Mouse (Mus musculus) layer of hippocampus, adult 9-10 months (tissue): Measurements from ENCODE around the gene Acsl5.

Source experiments
- DNase-seq: peaks from one replicate; pipeline ENCODE4 v3.0.0; 2022; ENCODE audit warnings: low spot score

The Acsl5 gene

DNA sequence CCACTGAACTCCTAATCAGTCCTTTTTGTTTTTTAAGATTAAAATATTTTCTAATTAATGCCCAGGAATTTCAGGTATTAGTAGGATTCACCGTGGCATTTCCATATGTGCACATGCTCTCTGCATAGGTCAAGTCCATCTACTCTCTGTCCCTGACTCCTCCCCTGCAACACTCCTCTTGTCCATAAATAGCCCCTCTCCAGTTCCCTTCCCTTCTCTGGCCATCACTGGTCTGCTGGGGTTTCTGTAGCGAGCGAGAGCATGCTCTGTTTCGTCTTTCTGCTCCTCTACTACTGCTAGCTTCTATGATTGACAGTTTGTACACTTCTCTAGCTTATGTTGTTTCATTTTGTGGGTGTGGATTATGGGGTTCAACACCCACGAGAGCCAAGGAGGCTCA, 80.0 kb downstream of the Acsl5 start:
- DNase-seq: no peak

DNA sequence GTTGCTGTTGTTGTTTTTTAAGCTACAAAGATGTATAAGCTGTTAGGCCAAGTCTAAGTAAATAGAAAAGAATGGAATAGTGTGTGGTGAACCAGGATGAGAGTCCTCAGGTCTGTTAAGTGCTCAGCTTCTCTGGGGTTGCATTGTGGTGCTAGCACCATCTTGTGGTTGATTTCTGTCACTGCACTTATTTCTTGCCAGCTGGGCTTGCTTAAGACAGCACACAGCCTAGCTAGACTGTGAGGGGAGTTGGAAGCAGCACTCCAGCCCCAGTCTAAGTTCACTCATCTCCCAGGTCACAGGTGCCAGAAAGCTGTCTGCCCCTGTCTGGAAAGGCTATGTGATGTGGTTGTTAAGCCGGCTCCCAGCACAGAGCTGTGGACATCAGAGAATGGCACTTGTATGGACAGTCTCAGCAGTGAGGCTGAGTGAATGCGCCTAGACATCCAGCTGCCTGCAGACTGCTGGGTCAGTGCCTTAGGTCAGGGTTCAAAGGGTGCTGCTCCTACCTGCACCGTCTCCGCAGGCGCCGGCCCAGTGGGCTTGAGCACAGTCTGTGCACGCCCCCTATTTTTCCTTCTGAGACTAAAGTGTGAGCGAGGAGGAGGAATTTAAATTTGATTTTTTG, 81.0 kb downstream of the Acsl5 start:
- peak; percentile 82 for DNase-seq

DNA sequence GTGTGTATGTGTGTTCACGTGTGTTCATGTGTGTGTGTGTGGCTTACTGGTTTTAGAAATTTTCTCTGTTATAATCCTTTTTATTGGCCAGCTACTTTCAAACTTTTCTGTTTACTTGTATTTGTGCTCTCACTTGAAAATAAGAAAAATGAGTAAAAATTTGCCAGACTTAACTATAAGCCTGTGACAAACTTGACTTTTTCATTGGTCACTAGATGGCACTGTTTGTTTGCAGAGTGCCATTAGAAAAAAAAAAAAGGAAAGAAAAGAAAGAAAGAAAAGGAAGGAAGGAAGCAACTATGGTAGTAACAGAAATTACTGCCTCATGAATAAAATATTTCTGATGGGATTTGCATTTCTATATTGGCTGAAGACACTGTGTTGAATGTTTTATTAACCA, 84.1 kb downstream of the Acsl5 start:
- no peak for DNase-seq

GRCm38 (mm10) chr19:55336441-55336840, 84.7 kb downstream of the Acsl5 start:
- DNase-seq: no peak

GRCm38 (mm10) chr19:55337066-55337465, 85.3 kb downstream of the Acsl5 start:
- DNase-seq: no peak

- DNase-seq: no peak
Observed at GRCm38 (mm10) chr19:55337664-55338063, 85.9 kb downstream of the Acsl5 start.

DNA sequence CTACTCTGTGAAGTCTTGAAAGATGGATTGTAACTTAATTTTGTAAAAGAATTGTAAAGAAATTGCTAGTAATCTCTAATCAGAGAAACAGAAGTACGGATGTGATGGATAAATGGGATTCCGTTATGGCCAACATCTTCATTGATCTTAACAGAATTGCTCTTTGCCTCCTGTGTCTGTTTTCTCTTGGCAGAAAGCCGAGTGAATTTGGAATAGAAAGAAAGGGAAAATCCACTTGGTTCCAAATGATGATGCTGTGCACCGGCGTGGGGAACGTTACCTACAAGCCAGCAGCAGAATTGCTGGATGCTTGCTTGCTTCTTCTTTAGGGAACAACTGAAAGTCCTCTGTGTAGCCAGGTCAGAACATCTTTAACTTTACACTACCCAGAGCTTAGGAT, 88.8 kb downstream of the Acsl5 start:
- no peak for DNase-seq

- DNase-seq: no peak
Observed at GRCm38 (mm10) chr19:55341377-55341776, 89.6 kb downstream of the Acsl5 start.

DNA sequence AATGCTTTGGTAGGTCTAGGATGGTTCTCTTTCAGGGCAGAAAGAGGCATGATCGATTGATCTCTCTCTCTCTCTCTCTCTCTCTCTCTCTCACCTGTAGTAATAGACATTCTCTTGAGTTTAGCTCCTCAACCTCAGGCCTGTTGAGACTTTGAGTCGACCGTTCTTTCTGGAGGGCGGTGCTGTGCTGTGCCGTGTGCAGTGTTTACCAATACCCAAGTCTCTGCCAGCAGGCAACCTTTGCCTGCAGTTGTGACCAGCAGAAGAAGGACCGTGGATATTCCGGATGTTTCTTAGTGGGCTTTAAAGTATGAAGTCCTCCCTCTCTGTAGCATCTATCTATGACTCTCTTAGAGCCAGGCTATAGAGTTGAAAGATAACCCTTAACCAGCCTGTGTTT, 90.7 kb downstream of the Acsl5 start:
- DNase-seq: no peak

DNA sequence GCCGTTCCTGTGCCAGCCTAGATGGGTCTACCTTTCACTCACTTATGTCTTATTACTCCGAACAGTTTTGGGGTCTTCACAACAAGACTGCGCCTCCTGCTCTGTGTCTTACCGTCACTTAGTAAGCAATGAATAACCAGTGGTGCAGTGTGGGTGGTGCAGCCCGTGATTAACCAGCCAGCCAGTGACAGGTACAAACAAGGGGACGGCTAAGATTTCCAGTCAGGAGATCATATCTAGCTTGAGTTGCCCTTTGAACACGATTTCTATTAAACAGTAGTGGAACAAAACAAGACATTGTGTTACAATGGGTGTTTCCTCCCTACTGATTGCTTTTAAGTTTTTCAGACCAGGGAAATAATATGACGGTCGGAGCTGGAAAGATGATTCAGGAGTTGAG, 91.5 kb downstream of the Acsl5 start:
- no peak for DNase-seq
